9 mouse cellular contexts compared by ENCODE assay signal in genomic region chr17:45298355-45298754, GRCm38 (mm10).
DNase-seq lines count a peak whose midpoint lies in the region; ATAC-seq lines count a peak whose summit lies in the region.
"Had no signal": no experiment of that assay in that cellular context is flagged by ENCODE, and none has a peak within 500 bp of the region (broad histone marks: within the 10 kb centered on the region; RNA-seq: fewer than 3 reads in every experiment).

No protein-coding gene starts in this region.

- no peak for DNase-seq in heart, adult 11 months
- DNase-seq in A20 (ENCODE audit: low read depth, low spot score) = peak; percentile 94
- peak; percentile 53 for DNase-seq in embryonic facial prominence, embryonic 10.5 days (ENCODE audit: low spot score)
- DNase-seq in right cerebral cortex, postnatal 10 days (ENCODE audit: low spot score in 2 of 2) = no peak
- no peak for DNase-seq in cerebellum, postnatal 25 days

- no peaks in the 10 kb centered on the region for H3K27me3 ChIP-seq in heart, embryonic 14.5 days (ENCODE audit: control insufficient read depth, insufficient read depth, low read length)
- H3K27me3 ChIP-seq in embryonic facial prominence, embryonic 10.5 days (replicated peaks; ENCODE audit: low read depth, poor library complexity, severe bottlenecking) = 0 out of 2 replicates have a peak, but pooled peaks cover 3% of the 10 kb centered on the region
- no peaks in the 10 kb centered on the region for H3K27me3 ChIP-seq in midbrain, embryonic 13.5 days
- H3K27me3 ChIP-seq: hindbrain, embryonic 15.5 days had no signal

- no peaks in the 10 kb centered on the region for H3K9me3 ChIP-seq in heart, embryonic 14.5 days (ENCODE audit: control insufficient read depth, low read length)
- peaks cover 9% of the 10 kb centered on the region; the same call in 1 of the 2 replicates for H3K9me3 ChIP-seq in embryonic facial prominence, embryonic 10.5 days
- H3K9me3 ChIP-seq in midbrain, embryonic 13.5 days = no peaks in the 10 kb centered on the region
- H3K9me3 ChIP-seq: hindbrain, embryonic 15.5 days had no signal

- no peak overlapping the region for H3K4me2 ChIP-seq in heart, embryonic 14.5 days (ENCODE audit: low read length)
- H3K4me2 ChIP-seq in midbrain, embryonic 13.5 days (replicated peaks) = no peak overlapping the region
- H3K4me2 ChIP-seq: hindbrain, embryonic 15.5 days had no signal

- 14% methylated on average over 4 of the region's 4 CpGs for WGBS in heart, embryonic 14.5 days
- 20% methylated on average over 4 of the region's 4 CpGs for WGBS in embryonic facial prominence, embryonic 10.5 days
- 25% methylated on average over 4 of the region's 4 CpGs for WGBS in midbrain, embryonic 13.5 days

- H3K9ac ChIP-seq in heart, embryonic 14.5 days (ENCODE audit: low read length) = no peak overlapping the region
- H3K9ac ChIP-seq in midbrain, embryonic 13.5 days (replicated peaks) = no peak overlapping the region
- H3K9ac ChIP-seq: hindbrain, embryonic 15.5 days had no signal

- H3K4me1 ChIP-seq in heart, embryonic 14.5 days (ENCODE audit: control insufficient read depth in 2 of 2, insufficient read depth in 2 of 2, low read length in 2 of 2) = no peaks in the 10 kb centered on the region
- peaks cover 14% of the 10 kb centered on the region for H3K4me1 ChIP-seq in embryonic facial prominence, embryonic 10.5 days
- no peaks in the 10 kb centered on the region for H3K4me1 ChIP-seq in midbrain, embryonic 13.5 days (replicated peaks)
- H3K4me1 ChIP-seq: hindbrain, embryonic 15.5 days had no signal

- ATAC-seq in heart, embryonic 14.5 days (ENCODE audit: insufficient number of reproducible peaks, insufficient read depth, low FRiP score, low read depth) = peak; percentile 17; the same call in 1 of the 2 replicates
- peak; percentile 65 for ATAC-seq in midbrain, embryonic 13.5 days
- ATAC-seq in inflammation-experienced regulatory T-cells, adult 6 months = no peak

- H3K36me3 ChIP-seq in heart, embryonic 14.5 days (ENCODE audit: control insufficient read depth, insufficient read depth, low read length) = no peaks in the 10 kb centered on the region
- H3K36me3 ChIP-seq in embryonic facial prominence, embryonic 10.5 days (replicated peaks) = no peaks in the 10 kb centered on the region
- H3K36me3 ChIP-seq in midbrain, embryonic 13.5 days = no peaks in the 10 kb centered on the region
- H3K36me3 ChIP-seq: hindbrain, embryonic 15.5 days had no signal

- H3K4me3 ChIP-seq in heart, embryonic 14.5 days (ENCODE audit: control insufficient read depth in 1 of 2, insufficient read depth in 1 of 2, low read depth in 1 of 2, low read length in 2 of 2) = no peak overlapping the region
- no peak overlapping the region for H3K4me3 ChIP-seq in embryonic facial prominence, embryonic 10.5 days
- no peak overlapping the region for H3K4me3 ChIP-seq in midbrain, embryonic 13.5 days (replicated peaks)
- H3K4me3 ChIP-seq: hindbrain, embryonic 15.5 days had no signal

- H3K27ac ChIP-seq in heart, embryonic 14.5 days (replicated peaks in 1 of 2; ENCODE audit: control insufficient read depth in 1 of 2, insufficient read depth in 1 of 2, low read depth in 2 of 2, low read length in 2 of 2) = no peak overlapping the region
- peak overlapping the region; percentile 71 for H3K27ac ChIP-seq in embryonic facial prominence, embryonic 10.5 days (replicated peaks)
- no peak overlapping the region for H3K27ac ChIP-seq in midbrain, embryonic 13.5 days
- H3K27ac ChIP-seq: hindbrain, embryonic 15.5 days had no signal

Comparison
In these comparisons a context has a peak if more than half of its experiments do, and no peak if none do; other contexts are left out.
1. DNase-seq: peak in A20 (single experiment) and embryonic facial prominence, embryonic 10.5 days (single experiment); none in heart, adult 11 months (single experiment), right cerebral cortex, postnatal 10 days (0 of 2) and cerebellum, postnatal 25 days (0 of 2).